Mouse (Mus musculus): Measurements from ENCODE around the gene Gm17581. TPM values are rescaled to one million over a fixed set of nuclear protein-coding genes. Genes with fewer than 3 reads are reported as not detected.

Gene Gm17581
- polyA plus RNA-seq, 1 experiment from 2014 or later = not detected

- H3K27me3 ChIP-seq (replicated peaks; ENCODE audit: control insufficient read depth, insufficient read depth, low read length) = no peaks in the 10 kb centered on the region
- H3K36me3 ChIP-seq (ENCODE audit: control insufficient read depth, insufficient read depth, low read length) = 0 out of 2 replicates have a peak, but pooled peaks cover 4% of the 10 kb centered on the region
- ATAC-seq (no peak; the same call in 1 of the 2 replicates), DNase-seq (ENCODE audit: low spot score) (no peak)
- WGBS = 3% methylated on average over 15 of the region's 15 CpGs
- H3K9me3 ChIP-seq (replicated peaks; ENCODE audit: control insufficient read depth, low read length) = no peaks in the 10 kb centered on the region
- H3K4me2 ChIP-seq (ENCODE audit: low read length) = peak overlapping the region; percentile 97
- H3K4me1 ChIP-seq (ENCODE audit: control insufficient read depth, insufficient read depth, low read length) = peaks cover 8% of the 10 kb centered on the region
- peak overlapping the region; percentile 85 for H3K9ac ChIP-seq (ENCODE audit: low read length)
- H3K27ac ChIP-seq (ENCODE audit: low read depth, low read length) = peak overlapping the region; percentile 63; the same call in 1 of the 2 replicates
- H3K4me3 ChIP-seq (ENCODE audit: low read depth, low read length) = peak overlapping the region; percentile 81
Measured at GRCm38 (mm10) chr2:155728742-155729141, 6.9 kb downstream of the Gm17581 start.

- no peak overlapping the region for H3K9ac ChIP-seq (ENCODE audit: low read length)
- H3K9me3 ChIP-seq (replicated peaks; ENCODE audit: control insufficient read depth, low read length) = no peaks in the 10 kb centered on the region
- 79% methylated on average over 7 of the region's 7 CpGs for WGBS
- H3K36me3 ChIP-seq (ENCODE audit: control insufficient read depth, insufficient read depth, low read length) = peaks cover 9% of the 10 kb centered on the region; the same call in 1 of the 2 replicates
- H3K27me3 ChIP-seq (replicated peaks; ENCODE audit: control insufficient read depth, insufficient read depth, low read length) = no peaks in the 10 kb centered on the region
- peak; percentile 14 for DNase-seq (ENCODE audit: low spot score)
- no peak overlapping the region for H3K27ac ChIP-seq (ENCODE audit: low read depth, low read length)
- no peak for ATAC-seq
- H3K4me3 ChIP-seq (ENCODE audit: low read depth, low read length) = no peak overlapping the region
- H3K4me2 ChIP-seq (ENCODE audit: low read length) = no peak overlapping the region
- peaks cover 8% of the 10 kb centered on the region for H3K4me1 ChIP-seq (ENCODE audit: control insufficient read depth, insufficient read depth, low read length)
Measured at GRCm38 (mm10) chr2:155727764-155728395, 7.8 kb downstream of the Gm17581 start.

- WGBS = 87% methylated on average over 7 of the region's 7 CpGs
- Histone ChIP-seq H3K27me3 (replicated peaks; ENCODE audit: control insufficient read depth, insufficient read depth, low read length) (no peaks in the 10 kb centered on the region), H3K4me3 (ENCODE audit: low read depth, low read length) (no peak overlapping the region), H3K9me3 (replicated peaks; ENCODE audit: control insufficient read depth, low read length) (no peaks in the 10 kb centered on the region), H3K9ac (ENCODE audit: low read length) (no peak overlapping the region), H3K4me1 (ENCODE audit: control insufficient read depth, insufficient read depth, low read length) (peaks cover 8% of the 10 kb centered on the region), H3K36me3 (ENCODE audit: control insufficient read depth, insufficient read depth, low read length) (peaks cover 19% of the 10 kb centered on the region; the same call in 1 of the 2 replicates), H3K4me2 (ENCODE audit: low read length) (no peak overlapping the region), H3K27ac (ENCODE audit: low read depth, low read length) (no peak overlapping the region)
- DNase-seq (ENCODE audit: low spot score) = no peak
- ATAC-seq = no peak
Measured at GRCm38 (mm10) chr2:155726302-155726701, 9.4 kb downstream of the Gm17581 start.

- H3K36me3 ChIP-seq (ENCODE audit: control insufficient read depth, insufficient read depth, low read length) = peaks cover 30% of the 10 kb centered on the region; the same call in 1 of the 2 replicates
- no peaks in the 10 kb centered on the region for H3K9me3 ChIP-seq (replicated peaks; ENCODE audit: control insufficient read depth, low read length)
- peaks cover 8% of the 10 kb centered on the region for H3K4me1 ChIP-seq (ENCODE audit: control insufficient read depth, insufficient read depth, low read length)
- H3K27ac ChIP-seq (ENCODE audit: low read depth, low read length) = no peak overlapping the region
- no peaks in the 10 kb centered on the region for H3K27me3 ChIP-seq (replicated peaks; ENCODE audit: control insufficient read depth, insufficient read depth, low read length)
- WGBS = 93% methylated on average over 6 of the region's 6 CpGs
- H3K4me3 ChIP-seq (ENCODE audit: low read depth, low read length) = no peak overlapping the region
- no peak for ATAC-seq
- H3K9ac ChIP-seq (ENCODE audit: low read length) = no peak overlapping the region
- no peak overlapping the region for H3K4me2 ChIP-seq (ENCODE audit: low read length)
- DNase-seq (ENCODE audit: low spot score) = no peak
Measured at GRCm38 (mm10) chr2:155724526-155724925, 11.1 kb downstream of the Gm17581 start.

- peaks cover 34% of the 10 kb centered on the region; the same call in 1 of the 2 replicates for H3K36me3 ChIP-seq (ENCODE audit: control insufficient read depth, insufficient read depth, low read length)
- no peak for DNase-seq (ENCODE audit: low spot score)
- peaks cover 8% of the 10 kb centered on the region for H3K4me1 ChIP-seq (ENCODE audit: control insufficient read depth, insufficient read depth, low read length)
- H3K9me3 ChIP-seq (replicated peaks; ENCODE audit: control insufficient read depth, low read length) = no peaks in the 10 kb centered on the region
- ATAC-seq = no peak
- no peak overlapping the region for H3K4me3 ChIP-seq (ENCODE audit: low read depth, low read length)
- H3K4me2 ChIP-seq (ENCODE audit: low read length) = no peak overlapping the region
- WGBS = 91% methylated on average over 5 of the region's 5 CpGs
- H3K27ac ChIP-seq (ENCODE audit: low read depth, low read length) = no peak overlapping the region
- H3K9ac ChIP-seq (ENCODE audit: low read length) = no peak overlapping the region
- H3K27me3 ChIP-seq (replicated peaks; ENCODE audit: control insufficient read depth, insufficient read depth, low read length) = no peaks in the 10 kb centered on the region
Measured at GRCm38 (mm10) chr2:155724036-155724435, 11.6 kb downstream of the Gm17581 start.

GRCm38 (mm10) chr2:155720585-155720984, 15.1 kb downstream of the Gm17581 start:
- Histone ChIP-seq H3K9ac (ENCODE audit: low read length) (no peak overlapping the region), H3K27ac (ENCODE audit: low read depth, low read length) (no peak overlapping the region), H3K4me3 (ENCODE audit: low read depth, low read length) (no peak overlapping the region), H3K4me1 (ENCODE audit: control insufficient read depth, insufficient read depth, low read length) (no peaks in the 10 kb centered on the region), H3K27me3 (replicated peaks; ENCODE audit: control insufficient read depth, insufficient read depth, low read length) (no peaks in the 10 kb centered on the region), H3K4me2 (ENCODE audit: low read length) (no peak overlapping the region), H3K9me3 (replicated peaks; ENCODE audit: control insufficient read depth, low read length) (no peaks in the 10 kb centered on the region), H3K36me3 (ENCODE audit: control insufficient read depth, insufficient read depth, low read length) (peaks cover 54% of the 10 kb centered on the region)
- WGBS = 89% methylated on average over 5 of the region's 5 CpGs
- ATAC-seq (no peak), DNase-seq (ENCODE audit: low spot score) (no peak)

- WGBS = 90% methylated on average over 12 of the region's 12 CpGs
- Histone ChIP-seq H3K4me1 (ENCODE audit: control insufficient read depth, insufficient read depth, low read length) (no peaks in the 10 kb centered on the region), H3K36me3 (ENCODE audit: control insufficient read depth, insufficient read depth, low read length) (peaks cover 71% of the 10 kb centered on the region), H3K9me3 (replicated peaks; ENCODE audit: control insufficient read depth, low read length) (no peaks in the 10 kb centered on the region), H3K4me3 (ENCODE audit: low read depth, low read length) (no peak overlapping the region), H3K9ac (ENCODE audit: low read length) (no peak overlapping the region), H3K27me3 (replicated peaks; ENCODE audit: control insufficient read depth, insufficient read depth, low read length) (no peaks in the 10 kb centered on the region), H3K4me2 (ENCODE audit: low read length) (no peak overlapping the region), H3K27ac (ENCODE audit: low read depth, low read length) (no peak overlapping the region)
- ATAC-seq = no peak
- no peak for DNase-seq (ENCODE audit: low spot score)
Measured at GRCm38 (mm10) chr2:155717082-155717990, 18.3 kb downstream of the Gm17581 start.

GRCm38 (mm10) chr2:155710557-155710956, 25.1 kb downstream of the Gm17581 start:
- ATAC-seq (no peak), DNase-seq (ENCODE audit: low spot score) (no peak)
- Histone ChIP-seq H3K27ac (ENCODE audit: low read depth, low read length) (no peak overlapping the region), H3K4me3 (ENCODE audit: low read depth, low read length) (no peak overlapping the region), H3K4me1 (ENCODE audit: control insufficient read depth, insufficient read depth, low read length) (no peaks in the 10 kb centered on the region), H3K9ac (ENCODE audit: low read length) (no peak overlapping the region), H3K9me3 (replicated peaks; ENCODE audit: control insufficient read depth, low read length) (no peaks in the 10 kb centered on the region), H3K36me3 (ENCODE audit: control insufficient read depth, insufficient read depth, low read length) (peaks cover 76% of the 10 kb centered on the region), H3K27me3 (replicated peaks; ENCODE audit: control insufficient read depth, insufficient read depth, low read length) (no peaks in the 10 kb centered on the region), H3K4me2 (ENCODE audit: low read length) (no peak overlapping the region)
- WGBS = 87% methylated on average over 11 of the region's 11 CpGs

- DNase-seq (ENCODE audit: low spot score) = peak; percentile 10
- WGBS = 68% methylated on average over 4 of the region's 4 CpGs
- no peak for ATAC-seq
Measured at GRCm38 (mm10) chr2:155707251-155707650, 28.4 kb downstream of the Gm17581 start.

More at GRCm38 (mm10) chr2:155707251-155707650, 28.4 kb downstream of the Gm17581 start:
- H3K4me1 ChIP-seq (ENCODE audit: control insufficient read depth, insufficient read depth, low read length) = no peaks in the 10 kb centered on the region
- H3K9me3 ChIP-seq (replicated peaks; ENCODE audit: control insufficient read depth, low read length) = no peaks in the 10 kb centered on the region
- H3K4me2 ChIP-seq (ENCODE audit: low read length) = no peak overlapping the region
- no peak overlapping the region for H3K9ac ChIP-seq (ENCODE audit: low read length)
- no peak overlapping the region for H3K4me3 ChIP-seq (ENCODE audit: low read depth, low read length)
- H3K36me3 ChIP-seq (ENCODE audit: control insufficient read depth, insufficient read depth, low read length) = peaks cover 64% of the 10 kb centered on the region
- H3K27ac ChIP-seq (ENCODE audit: low read depth, low read length) = no peak overlapping the region
- H3K27me3 ChIP-seq (replicated peaks; ENCODE audit: control insufficient read depth, insufficient read depth, low read length) = no peaks in the 10 kb centered on the region
